Mouse (Mus musculus) heart, postnatal 25 days (tissue): ENCODE results near the gene Slc26a1. TPM values are rescaled to one million over a fixed set of nuclear protein-coding genes. Genes with fewer than 3 reads are reported as not detected.

Source experiments
- DNase-seq: peaks from one replicate; pipeline ENCODE4 v3.0.0; 2022; ENCODE audit warnings: low spot score
- intact Hi-C: fragments of 180-260 bp; cut with DNase I; formaldehyde crosslinking; loops from one replicate; pipeline ENCODE4 v1.15.1; 2025
- total RNA-seq, 2 experiments: library from RNA; stranded (reverse); gene quantifications; 2 replicates each; pipeline ENCODE4 v1.2.3; 2021

The Slc26a1 gene
- total RNA-seq, 2 experiments from 2014 or later = not detected

DNA sequence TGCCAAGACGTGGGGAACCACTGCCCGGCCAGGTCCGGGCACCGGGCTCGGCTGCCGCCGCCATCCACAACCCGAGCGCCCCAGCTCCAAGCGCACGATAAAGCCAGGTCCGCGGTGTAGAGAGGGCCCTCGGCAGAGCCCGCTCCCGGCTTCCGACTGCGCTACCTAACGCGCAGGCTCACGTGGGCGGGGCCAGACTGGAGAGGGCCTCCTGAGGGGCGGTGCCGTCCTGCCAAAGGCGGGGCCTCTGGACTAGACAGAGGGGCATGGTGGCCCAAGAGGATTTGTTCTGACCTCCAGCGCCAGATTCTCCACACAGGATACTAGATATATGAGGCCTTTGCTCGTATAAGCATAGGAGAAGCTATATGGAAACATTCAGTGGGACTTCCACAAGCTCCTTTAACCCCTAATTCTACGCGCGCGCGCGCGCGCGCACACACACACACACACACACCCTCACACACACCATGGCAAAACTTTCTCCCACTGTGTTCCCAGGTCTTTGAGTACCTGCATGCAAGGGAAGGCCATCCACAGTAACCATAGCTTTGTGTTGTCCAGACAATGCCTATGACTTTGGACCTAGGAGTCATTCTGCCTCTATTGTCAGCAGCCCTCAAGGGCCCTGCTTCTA lies 14.6 kb downstream of the Slc26a1 start:
- intact Hi-C loops = no loop called here
- DNase-seq = peak; percentile 86

DNA sequence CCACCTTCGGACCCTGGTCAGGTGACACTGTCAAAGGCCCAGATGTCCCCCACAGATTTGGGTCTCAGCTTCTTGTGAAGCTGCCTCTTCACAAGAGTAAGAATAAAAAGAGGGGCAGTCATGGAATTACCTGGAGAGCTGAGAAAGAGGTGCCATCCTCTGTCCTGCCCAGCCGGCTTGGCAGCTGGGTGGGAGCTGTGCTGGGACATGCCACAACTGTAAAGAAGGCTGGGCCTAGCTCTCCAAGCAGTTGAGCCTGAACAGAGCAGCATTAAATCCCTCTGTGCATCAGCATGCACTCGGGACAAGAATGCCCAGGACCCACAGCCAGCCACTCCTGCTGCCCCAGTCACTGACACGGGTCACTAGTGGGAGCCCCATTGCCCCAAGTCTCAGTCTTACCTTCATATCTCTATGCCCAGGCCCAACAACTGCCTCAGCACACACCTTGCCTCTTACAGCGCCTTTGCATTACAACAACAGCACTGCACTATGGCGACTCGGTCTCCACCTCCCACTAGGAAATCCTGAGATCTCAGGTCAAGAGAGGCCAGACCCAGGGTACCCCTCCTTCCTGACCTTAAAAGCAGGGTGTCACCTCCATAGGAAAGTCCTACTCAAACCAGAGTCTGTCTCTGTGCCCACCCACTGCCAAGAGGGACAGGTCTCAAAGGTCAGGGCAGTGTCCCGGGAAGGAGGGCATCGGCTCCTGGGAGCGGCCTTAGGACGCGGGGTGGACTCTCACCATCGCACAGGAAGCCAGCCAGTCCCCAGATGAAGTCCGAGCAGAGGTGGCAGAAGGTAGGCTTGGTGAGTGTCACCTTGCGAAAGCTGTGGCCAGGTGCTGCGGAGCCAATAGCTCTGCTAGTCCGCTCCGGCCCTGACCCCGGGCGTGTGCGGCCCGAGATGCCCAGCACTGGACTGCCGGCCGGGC lies 15.4 kb downstream of the Slc26a1 start, which contains the start of gene Idua:
TSS of gene Idua (plus strand) at position 634 of the 934 bp plus-strand sequence.
- intact Hi-C loops = no loop called here
- DNase-seq = no peak

GRCm38 (mm10) chr5:108658611-108659010 lies 16.8 kb downstream of the Slc26a1 start:
- intact Hi-C loops = no loop called here
- no peak for DNase-seq

DNA sequence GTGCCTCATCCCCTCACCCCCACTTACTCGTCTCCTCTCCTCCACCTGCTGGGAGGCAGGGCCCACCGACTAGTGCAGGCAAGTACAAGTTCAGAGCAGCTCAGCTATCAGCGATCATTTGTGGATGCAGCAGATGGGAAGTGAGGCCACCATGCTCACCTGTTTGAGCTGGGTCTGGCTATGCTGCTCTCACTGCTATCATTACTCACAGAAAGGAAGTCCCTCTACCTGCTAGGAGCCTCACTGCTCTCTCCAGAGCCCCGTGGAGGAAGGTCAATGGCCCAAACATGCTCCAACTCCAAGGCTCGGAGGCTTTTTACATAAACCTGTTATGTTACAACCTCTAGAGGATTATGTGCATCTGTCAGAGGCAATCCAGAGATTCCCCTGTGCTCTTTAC lies 18.0 kb downstream of the Slc26a1 start:
- intact Hi-C loops = no loop called here
- DNase-seq = no peak

DNA sequence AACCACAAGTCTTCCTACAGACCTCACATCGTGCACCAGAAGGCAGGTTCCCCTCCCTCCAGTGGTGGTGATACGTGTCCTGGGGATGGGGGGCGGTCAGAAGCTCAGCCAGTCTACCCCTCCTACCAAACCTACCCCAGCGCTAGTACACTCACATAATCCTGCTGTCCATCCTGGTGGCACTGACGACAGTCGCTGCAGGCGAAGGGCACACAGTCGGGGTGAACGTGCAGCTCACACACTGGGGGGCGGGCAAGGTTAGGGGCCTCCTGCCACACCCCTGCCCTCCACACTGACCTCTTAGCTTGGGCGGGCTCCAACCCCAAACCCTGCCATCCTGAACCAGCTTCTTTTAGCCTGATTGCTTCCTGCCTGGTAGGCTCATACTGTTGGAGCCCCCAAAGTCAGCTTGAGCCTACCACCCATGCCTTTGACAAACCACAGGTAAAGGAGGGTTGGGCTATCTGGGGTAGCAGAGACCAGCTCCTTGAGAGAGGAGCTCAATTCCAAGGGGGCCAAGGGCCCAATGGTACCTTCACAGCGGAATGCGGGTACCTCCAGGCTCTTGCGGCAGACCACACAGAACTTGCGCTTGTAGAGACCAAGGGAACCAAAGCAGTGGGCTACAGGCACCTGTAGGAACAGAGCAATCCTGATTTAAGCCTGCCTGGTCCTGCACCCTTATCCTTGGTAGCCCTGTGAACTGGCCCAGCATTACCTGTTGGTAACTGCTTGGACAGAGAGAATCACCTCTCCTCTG lies 19.3 kb downstream of the Slc26a1 start:
- intact Hi-C loops = no loop called here
- no peak for DNase-seq

DNA sequence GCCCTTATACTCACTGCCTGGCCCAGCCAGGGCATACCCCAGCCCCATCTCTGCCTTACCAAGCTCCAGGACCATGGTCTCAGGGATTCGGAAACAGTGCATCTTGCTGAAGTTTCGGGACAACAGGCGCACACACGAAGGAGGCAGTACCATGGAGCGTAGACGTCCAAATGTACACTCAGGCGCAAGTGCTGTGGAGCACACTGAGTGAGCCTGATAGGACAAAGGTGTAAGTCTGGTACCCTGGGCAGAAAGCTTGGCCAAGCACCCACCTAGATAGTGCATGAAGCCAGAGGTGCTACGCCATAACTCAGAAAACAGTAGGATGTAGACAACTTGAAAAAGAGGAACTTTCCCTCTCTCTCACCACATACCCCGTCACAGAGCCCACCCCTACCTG lies 20.0 kb downstream of the Slc26a1 start:
- intact Hi-C loops = no loop called here

GRCm38 (mm10) chr5:108654444-108654990 lies 20.9 kb downstream of the Slc26a1 start:
- intact Hi-C loops = loop anchor here (5.0 kb wide), 1 partner anchor 227 kb away; no protein-coding TSS in a partner anchor
- no peak for DNase-seq

More for the DNA sequence above, 20.0 kb downstream of the Slc26a1 start:
- no peak for DNase-seq

GRCm38 (mm10) chr5:108653341-108653740 lies 22.0 kb downstream of the Slc26a1 start:
- intact Hi-C loops = loop anchor here (5.0 kb wide), 1 partner anchor 226 kb away; no protein-coding TSS in a partner anchor

DNA sequence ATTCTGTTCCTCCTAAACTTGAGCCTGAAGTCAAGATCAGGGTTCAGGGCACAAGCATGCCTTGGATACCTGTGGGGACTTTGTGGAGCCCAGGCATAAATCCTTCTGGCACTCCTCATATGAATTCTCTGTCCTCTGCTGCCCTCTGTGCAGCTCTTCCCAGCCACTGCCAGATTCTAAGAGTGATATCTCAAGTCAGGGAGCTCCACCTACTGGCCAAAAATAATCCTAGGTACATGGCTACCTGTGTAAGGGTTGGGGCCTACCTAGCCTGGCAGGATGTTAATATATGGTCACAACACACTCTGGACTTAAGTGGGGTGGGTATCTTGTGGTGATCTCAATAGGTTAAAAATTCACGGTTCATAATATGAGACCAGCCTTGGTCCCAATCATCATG lies 23.5 kb downstream of the Slc26a1 start:
- no peak for DNase-seq
- intact Hi-C loops = loop anchor here (5.0 kb wide), 1 partner anchor 225 kb away; no protein-coding TSS in a partner anchor

More at GRCm38 (mm10) chr5:108653341-108653740, 22.0 kb downstream of the Slc26a1 start:
- no peak for DNase-seq

DNA sequence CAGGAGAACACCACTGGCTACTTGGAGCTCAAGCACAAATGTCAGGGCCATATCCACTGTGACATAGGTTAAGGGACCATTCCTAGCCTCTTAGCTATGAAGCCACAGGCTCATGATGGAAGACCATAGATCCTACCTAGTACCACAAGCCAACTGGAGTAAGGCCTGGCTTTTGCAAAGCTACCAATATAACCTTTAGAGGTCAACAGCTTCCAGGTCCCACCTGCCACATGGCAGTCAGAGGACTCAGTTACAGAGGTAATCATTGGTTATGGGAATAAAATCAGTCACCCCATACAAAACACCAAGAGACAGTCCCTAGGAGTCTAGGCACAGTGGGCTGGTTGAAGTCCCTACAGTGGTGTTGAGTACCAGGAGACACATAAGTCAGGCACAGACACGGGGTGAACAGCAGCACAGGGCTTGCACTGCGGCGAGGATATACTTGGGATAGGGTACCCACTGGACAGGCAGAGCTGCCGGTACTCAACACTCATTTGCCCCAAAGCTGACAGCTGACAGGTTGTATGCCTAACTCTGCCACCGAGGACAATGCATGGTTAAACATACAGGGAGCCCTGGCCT lies 24.1 kb downstream of the Slc26a1 start:
- intact Hi-C loops = loop anchor here (5.0 kb wide), 1 partner anchor 224 kb away; no protein-coding TSS in a partner anchor
- no peak for DNase-seq

DNA sequence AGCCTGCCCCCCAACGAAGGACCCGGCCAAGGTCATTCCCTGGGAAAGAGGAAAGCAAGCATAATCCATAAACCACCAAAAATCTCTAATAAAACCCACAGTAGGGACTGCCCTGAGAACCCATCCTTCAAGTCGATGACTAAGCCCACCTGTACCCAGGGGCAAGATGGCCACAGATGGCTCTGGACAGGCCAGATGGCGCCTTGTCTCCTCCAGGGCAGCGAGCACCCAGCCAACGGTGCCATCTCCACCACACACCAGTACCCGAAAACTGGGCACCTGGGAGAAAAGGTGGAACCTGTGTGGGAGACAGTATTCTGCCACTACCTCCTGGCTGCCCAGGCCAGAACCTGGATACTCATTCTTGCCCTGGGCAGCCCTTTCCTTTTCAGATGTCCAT lies 25.0 kb downstream of the Slc26a1 start:
- intact Hi-C loops = loop anchor here (5.0 kb wide), 1 partner anchor 223 kb away; no protein-coding TSS in a partner anchor
- DNase-seq = no peak

DNA sequence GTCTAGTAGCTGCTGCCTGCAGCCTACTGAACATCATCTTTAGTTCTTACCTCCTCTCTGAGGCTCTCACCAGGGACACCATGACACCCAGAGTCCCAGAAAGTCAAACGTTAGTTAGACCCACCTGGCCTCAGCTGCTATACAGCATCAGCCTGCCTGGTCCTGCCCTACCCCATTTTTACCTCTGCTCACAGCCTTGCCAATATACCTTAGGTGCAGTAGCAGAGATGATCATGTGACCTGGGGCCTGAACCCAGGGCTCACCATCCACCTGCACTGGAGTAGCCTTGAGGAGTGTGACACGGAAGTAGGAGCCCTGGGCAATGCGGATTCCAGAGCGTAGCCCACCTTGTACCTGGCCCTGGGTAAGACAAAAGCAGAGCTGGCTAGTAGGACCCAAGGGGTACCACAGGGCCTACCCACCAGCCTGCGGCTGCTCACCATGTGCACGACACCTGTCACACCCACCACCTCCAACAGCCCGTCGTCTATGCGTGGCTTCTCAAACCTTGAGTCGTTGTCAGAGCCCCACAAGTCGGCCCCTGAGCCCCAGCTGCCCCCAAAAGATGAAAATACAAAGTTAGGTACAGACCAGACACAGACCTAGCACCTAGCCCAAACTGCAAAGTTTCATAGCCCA lies 26.3 kb downstream of the Slc26a1 start:
- DNase-seq = no peak
- intact Hi-C loops = no loop called here

DNA sequence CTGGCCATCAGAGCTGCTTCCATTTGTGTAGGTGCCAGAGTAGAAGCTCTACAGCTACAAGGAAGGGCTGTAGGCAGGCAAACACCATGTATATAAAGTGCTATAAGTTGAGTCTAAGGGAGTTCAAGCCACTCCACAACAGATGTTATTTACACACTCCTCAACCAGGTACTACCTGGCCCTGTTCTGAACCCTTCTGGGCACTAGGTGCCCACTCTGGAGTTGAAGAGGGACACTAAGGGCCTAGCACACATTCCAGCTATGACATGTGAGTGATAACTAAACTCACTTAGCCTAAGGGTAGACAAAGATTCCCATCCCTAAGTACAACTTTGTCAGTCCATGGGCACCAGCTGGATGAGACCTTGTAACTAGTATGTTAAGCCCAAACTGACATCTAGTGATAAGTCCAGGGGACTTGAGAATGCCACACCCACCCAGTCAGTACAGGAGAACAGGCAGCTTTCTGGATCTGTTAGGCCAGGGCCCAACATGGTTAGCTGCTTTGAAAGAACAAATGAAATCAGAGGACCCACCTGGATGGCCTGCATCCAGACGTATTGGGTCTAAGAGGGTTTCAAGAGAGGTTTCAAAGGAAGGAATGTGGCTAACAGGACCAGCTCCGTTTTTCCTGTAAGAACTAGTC lies 27.4 kb downstream of the Slc26a1 start:
- DNase-seq = no peak
- intact Hi-C loops = no loop called here

GRCm38 (mm10) chr5:108647311-108647710 lies 28.1 kb downstream of the Slc26a1 start:
- no peak for DNase-seq
- intact Hi-C loops = no loop called here

- intact Hi-C loops = no loop called here
- DNase-seq = no peak
Measured at GRCm38 (mm10) chr5:108646343-108646660, 29.1 kb downstream of the Slc26a1 start.

DNA sequence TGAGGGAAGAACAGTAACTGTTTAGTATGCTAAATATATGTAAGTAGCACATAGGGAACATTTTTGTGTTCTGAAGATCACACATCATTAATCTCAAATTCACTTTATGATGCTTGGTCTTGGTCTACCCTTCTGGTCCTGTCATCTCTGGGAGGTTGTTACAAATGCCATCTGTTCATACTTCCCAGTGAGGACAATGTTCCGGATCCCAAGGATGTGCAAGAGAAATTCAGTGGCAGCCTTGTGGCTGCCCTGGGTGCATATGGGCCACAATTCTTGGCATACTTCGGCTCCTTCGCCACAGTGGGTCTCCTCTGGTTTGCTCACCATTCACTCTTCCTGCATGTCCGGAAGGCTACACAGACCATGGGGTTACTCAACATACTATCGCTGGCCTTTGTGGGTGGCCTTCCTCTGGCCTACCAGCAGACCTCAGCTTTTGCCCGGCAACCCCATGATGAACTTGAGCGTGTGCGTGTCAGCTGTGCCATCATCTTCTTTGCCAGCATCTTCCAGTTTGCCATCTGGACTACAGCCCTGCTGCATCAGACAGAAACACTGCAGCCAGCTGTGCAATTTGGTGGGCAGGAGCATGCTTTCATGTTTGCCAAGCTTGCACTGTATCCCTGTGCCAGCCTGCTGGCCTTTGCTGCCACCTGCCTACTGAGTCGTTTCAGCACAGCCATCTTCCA lies 29.6 kb downstream of the Slc26a1 start:
- intact Hi-C loops = no loop called here
- no peak for DNase-seq

GRCm38 (mm10) chr5:108643674-108644073 lies 31.7 kb downstream of the Slc26a1 start:
- intact Hi-C loops = no loop called here
- DNase-seq = no peak

DNA sequence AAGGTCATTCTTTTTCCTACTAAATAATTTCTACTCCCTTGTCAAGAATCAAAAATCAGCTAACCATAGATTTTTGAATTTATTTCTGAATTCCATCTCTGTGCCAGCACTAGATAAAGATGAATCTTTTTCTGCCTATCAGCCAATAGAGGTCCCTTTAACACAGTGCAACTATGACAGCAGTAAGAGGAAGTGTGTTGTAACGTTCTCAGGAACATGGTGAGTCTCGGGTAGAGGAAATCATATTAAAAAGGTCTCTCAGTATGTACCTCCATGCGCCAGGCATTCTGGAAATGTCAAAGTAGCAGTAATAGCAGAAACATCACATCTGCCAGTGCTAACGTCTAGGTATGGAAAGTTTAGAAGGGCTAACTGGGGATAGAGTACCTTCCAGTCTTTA lies 39.2 kb downstream of the Slc26a1 start:
- no peak for DNase-seq
- intact Hi-C loops = no loop called here
